Mouse (Mus musculus): ENCODE measurements around the gene Nbas. TPM values are rescaled to one million over a fixed set of nuclear protein-coding genes. Genes with fewer than 3 reads are reported as not detected.

The Nbas gene
- polyA plus RNA-seq, 1 experiment, result 26.0 TPM

GRCm38 (mm10) chr12:13313966-13314365 is 45.0 kb downstream of the Nbas start:
- TF ChIP-seq POLR2A (IDR thresholded peaks at IDR 0.05; ENCODE audit: borderline replicate concordance, extremely low read depth, insufficient read depth, insufficient read length, poor library complexity, severe bottlenecking), result no peak
- no peak for DNase-seq (ENCODE audit: low read depth)

- DNase-seq (ENCODE audit: low read depth), result peak; percentile 38
- TF ChIP-seq CTCF (IDR thresholded peaks at IDR 0.05; ENCODE audit: borderline replicate concordance, extremely low read depth, insufficient read depth, insufficient read length), result no peak
- no peak for TF ChIP-seq POLR2A (IDR thresholded peaks at IDR 0.05; ENCODE audit: borderline replicate concordance, extremely low read depth, insufficient read depth, insufficient read length, poor library complexity, severe bottlenecking)
These were observed 45.5 kb downstream of the Nbas start for GRCm38 (mm10) chr12:13314384-13314783.

GRCm38 (mm10) chr12:13315081-13315480 is 46.1 kb downstream of the Nbas start:
- TF ChIP-seq CTCF (IDR thresholded peaks at IDR 0.05; ENCODE audit: borderline replicate concordance, extremely low read depth, insufficient read depth, insufficient read length) (no peak), POLR2A (IDR thresholded peaks at IDR 0.05; ENCODE audit: borderline replicate concordance, extremely low read depth, insufficient read depth, insufficient read length, poor library complexity, severe bottlenecking) (no peak)
- no peak for DNase-seq (ENCODE audit: low read depth)

GRCm38 (mm10) chr12:13342535-13342934 is 73.6 kb downstream of the Nbas start:
- no peak for DNase-seq (ENCODE audit: low read depth)
- TF ChIP-seq CTCF (IDR thresholded peaks at IDR 0.05; ENCODE audit: borderline replicate concordance, extremely low read depth, insufficient read depth, insufficient read length) (no peak), POLR2A (IDR thresholded peaks at IDR 0.05; ENCODE audit: borderline replicate concordance, extremely low read depth, insufficient read depth, insufficient read length, poor library complexity, severe bottlenecking) (no peak)

GRCm38 (mm10) chr12:13356201-13356600 is 87.3 kb downstream of the Nbas start:
- no peak for DNase-seq (ENCODE audit: low read depth)
- TF ChIP-seq CTCF (IDR thresholded peaks at IDR 0.05; ENCODE audit: borderline replicate concordance, extremely low read depth, insufficient read depth, insufficient read length) (no peak), POLR2A (IDR thresholded peaks at IDR 0.05; ENCODE audit: borderline replicate concordance, extremely low read depth, insufficient read depth, insufficient read length, poor library complexity, severe bottlenecking) (no peak)

GRCm38 (mm10) chr12:13356769-13357168 is 87.8 kb downstream of the Nbas start:
- no peak for DNase-seq (ENCODE audit: low read depth)
- TF ChIP-seq CTCF (IDR thresholded peaks at IDR 0.05; ENCODE audit: borderline replicate concordance, extremely low read depth, insufficient read depth, insufficient read length) (no peak), POLR2A (IDR thresholded peaks at IDR 0.05; ENCODE audit: borderline replicate concordance, extremely low read depth, insufficient read depth, insufficient read length, poor library complexity, severe bottlenecking) (no peak)

GRCm38 (mm10) chr12:13357229-13357628 is 88.3 kb downstream of the Nbas start:
- TF ChIP-seq POLR2A (IDR thresholded peaks at IDR 0.05; ENCODE audit: borderline replicate concordance, extremely low read depth, insufficient read depth, insufficient read length, poor library complexity, severe bottlenecking) (no peak), CTCF (IDR thresholded peaks at IDR 0.05; ENCODE audit: borderline replicate concordance, extremely low read depth, insufficient read depth, insufficient read length) (no peak)
- DNase-seq (ENCODE audit: low read depth), result no peak

GRCm38 (mm10) chr12:13358849-13359248 is 89.9 kb downstream of the Nbas start:
- TF ChIP-seq CTCF (IDR thresholded peaks at IDR 0.05; ENCODE audit: borderline replicate concordance, extremely low read depth, insufficient read depth, insufficient read length) (no peak), POLR2A (IDR thresholded peaks at IDR 0.05; ENCODE audit: borderline replicate concordance, extremely low read depth, insufficient read depth, insufficient read length, poor library complexity, severe bottlenecking) (no peak)
- no peak for DNase-seq (ENCODE audit: low read depth)

GRCm38 (mm10) chr12:13360183-13360811 is 91.4 kb downstream of the Nbas start:
- peak; percentile 43 for DNase-seq (ENCODE audit: low read depth)
- TF ChIP-seq CTCF (IDR thresholded peaks at IDR 0.05; ENCODE audit: borderline replicate concordance, extremely low read depth, insufficient read depth, insufficient read length) (no peak), POLR2A (IDR thresholded peaks at IDR 0.05; ENCODE audit: borderline replicate concordance, extremely low read depth, insufficient read depth, insufficient read length, poor library complexity, severe bottlenecking) (no peak)

GRCm38 (mm10) chr12:13381580-13381979 is 112.6 kb downstream of the Nbas start:
- peak; percentile 47 for DNase-seq (ENCODE audit: low read depth)
- TF ChIP-seq POLR2A (IDR thresholded peaks at IDR 0.05; ENCODE audit: borderline replicate concordance, extremely low read depth, insufficient read depth, insufficient read length, poor library complexity, severe bottlenecking) (no peak), CTCF (IDR thresholded peaks at IDR 0.05; ENCODE audit: borderline replicate concordance, extremely low read depth, insufficient read depth, insufficient read length) (no peak)

- peak; percentile 74 for DNase-seq (ENCODE audit: low read depth)
- no peak for TF ChIP-seq CTCF (IDR thresholded peaks at IDR 0.05; ENCODE audit: borderline replicate concordance, extremely low read depth, insufficient read depth, insufficient read length)
- TF ChIP-seq POLR2A (IDR thresholded peaks at IDR 0.05; ENCODE audit: borderline replicate concordance, extremely low read depth, insufficient read depth, insufficient read length, poor library complexity, severe bottlenecking), result no peak
These were observed 113.1 kb downstream of the Nbas start for GRCm38 (mm10) chr12:13382046-13382445.

GRCm38 (mm10) chr12:13389644-13390043 is 120.7 kb downstream of the Nbas start:
- TF ChIP-seq CTCF (IDR thresholded peaks at IDR 0.05; ENCODE audit: borderline replicate concordance, extremely low read depth, insufficient read depth, insufficient read length) (no peak), POLR2A (IDR thresholded peaks at IDR 0.05; ENCODE audit: borderline replicate concordance, extremely low read depth, insufficient read depth, insufficient read length, poor library complexity, severe bottlenecking) (no peak)
- peak; percentile 23 for DNase-seq (ENCODE audit: low read depth)
